Mouse (Mus musculus) stomach, postnatal 0 days (tissue): ENCODE measurements at regions not wholly inside any gene's neighbourhood (a gene's known extent, or its start where the extent isn't known, plus 50 kb on each side); places are given as distances from the start of the nearest gene placed in this dataset.

Experiments used
- ATAC-seq: fragments of 200-750 bp; cut with Nextera tagmentation; 2 replicates; pipeline ENCODE4 v1.8.0; 2017; ENCODE audit not compliant: low FRiP score, low TSS enrichment
- DNase-seq: peaks from one replicate; pipeline ENCODE4 v3.0.0-alpha.2; 2016; ENCODE audit warnings: low spot score
- H3K27ac ChIP-seq: fragments of 300-500 bp; sonication (generic); replicated peaks from 2 replicates; pipeline ENCODE4 v1.5.1; 2014; ENCODE audit warnings: mild to moderate bottlenecking, control low read depth
- H3K27me3 ChIP-seq: fragments of 300-500 bp; sonication (generic); 2 replicates; pipeline ENCODE4 v1.6.1; 2014; ENCODE audit warnings: low read length; ENCODE audit not compliant: control insufficient read depth, insufficient read depth
- H3K36me3 ChIP-seq: fragments of 300-500 bp; sonication (generic); 2 replicates; pipeline ENCODE4 v1.6.1; 2014; ENCODE audit warnings: low read length, mixed read lengths; ENCODE audit not compliant: control insufficient read depth, insufficient read depth
- H3K4me1 ChIP-seq: fragments of 300-500 bp; sonication (generic); replicated peaks from 2 replicates; pipeline ENCODE4 v1.6.1; 2014; ENCODE audit warnings: antibody characterized with exemption; ENCODE audit not compliant: control insufficient read depth, insufficient read depth
- H3K4me2 ChIP-seq: fragments of 300-500 bp; sonication (generic); replicated peaks from 2 replicates; pipeline ENCODE4 v1.6.1; 2014; ENCODE audit warnings: low read depth, mild to moderate bottlenecking, control low read depth, moderate library complexity
- H3K4me3 ChIP-seq: fragments of 300-500 bp; sonication (generic); 2 replicates; pipeline ENCODE4 v1.5.1; 2014; ENCODE audit warnings: low read depth, low read length, control low read depth
- H3K9ac ChIP-seq: fragments of 300-500 bp; sonication (generic); 2 replicates; pipeline ENCODE4 v1.6.1; 2014; ENCODE audit warnings: mild to moderate bottlenecking, low read length, control low read depth, mixed read lengths
- H3K9me3 ChIP-seq: fragments of 300-500 bp; sonication (generic); 2 replicates; pipeline ENCODE4 v1.6.1; 2016; ENCODE audit warnings: low read length; ENCODE audit not compliant: control insufficient read depth
- CTCF ChIP-seq: IDR thresholded peaks from 2 replicates; pipeline ENCODE4 v1.5.1; 2016; ENCODE audit warnings: antibody characterized with exemption, low read depth, mild to moderate bottlenecking, moderate library complexity
- EP300 ChIP-seq: optimal IDR thresholded peaks from 2 replicates; pipeline ENCODE3; 2016; ENCODE audit warnings: antibody characterized with exemption
- WGBS: fragments of 180-500 bp; shearing (Covaris S2); extraction: QIAGEN DNeasy Blood & Tissue Kit; methylation state at CpG from one replicate; pipeline ENCODE4 v1.1.7; 2014; 5-methylcytosine and 5-hydroxymethylcytosine counted together

DNA sequence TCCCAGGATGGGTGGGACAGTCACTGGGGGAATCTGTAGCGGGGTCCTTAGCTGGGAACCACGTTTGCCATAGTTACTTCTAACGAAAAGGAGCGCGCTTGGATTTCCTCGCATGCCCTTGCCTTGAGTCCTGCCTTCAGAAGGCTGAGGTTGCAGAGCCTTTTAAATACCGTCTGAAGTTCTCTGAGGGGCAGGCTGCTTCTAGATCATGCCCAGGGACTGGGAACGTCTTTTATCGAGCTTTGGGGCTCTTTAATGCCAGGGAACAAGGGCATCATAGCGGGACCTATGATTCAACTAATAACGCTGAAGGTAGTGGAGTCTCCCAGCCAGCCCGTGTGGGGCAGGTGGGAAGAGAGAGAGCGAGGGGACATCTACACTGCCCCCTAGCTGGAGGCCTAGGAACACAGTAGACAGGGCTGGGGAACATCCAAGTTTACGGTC, 369.1 kb downstream of the Vrk1 start:
- no peaks in the 10 kb centered on the region for H3K9me3 ChIP-seq
- TF ChIP-seq CTCF, result peak; percentile 67
- TF ChIP-seq EP300, result no peak
- 0 out of 2 replicates have a peak overlapping the region, but pooled peaks have one; percentile 23 for H3K4me2 ChIP-seq
- ATAC-seq, result no peak
- H3K9ac ChIP-seq, result no peak overlapping the region
- no peaks in the 10 kb centered on the region for H3K4me1 ChIP-seq
- H3K27ac ChIP-seq, result no peak overlapping the region
- 3% methylated on average over 14 of the region's 14 CpGs for WGBS
- H3K27me3 ChIP-seq, result no peaks in the 10 kb centered on the region
- peak; percentile 18 for DNase-seq
- H3K4me3 ChIP-seq, result no peak overlapping the region
- no peaks in the 10 kb centered on the region for H3K36me3 ChIP-seq

DNA sequence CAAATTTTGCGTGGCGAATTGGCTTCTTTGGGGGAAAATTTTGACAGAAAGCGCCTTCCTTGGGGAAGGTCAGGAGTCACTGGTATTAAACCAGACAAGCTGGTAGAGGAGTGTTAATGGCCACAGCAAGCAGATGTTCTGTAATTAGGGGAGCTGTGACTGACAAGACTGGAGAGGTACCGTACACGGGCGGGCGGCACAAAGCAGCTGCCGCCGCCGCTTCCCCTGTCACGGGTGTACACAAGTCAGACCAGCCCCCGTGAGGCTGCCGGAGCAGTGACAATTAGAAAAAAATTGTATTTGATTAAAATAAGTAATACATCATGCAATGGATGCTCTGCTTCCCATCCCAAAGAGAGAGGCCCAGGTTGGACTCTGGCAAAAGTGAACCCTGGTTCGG, 369.8 kb downstream of the Vrk1 start:
- Histone ChIP-seq H3K4me2 (no peak overlapping the region), H3K4me3 (no peak overlapping the region), H3K27me3 (no peaks in the 10 kb centered on the region), H3K27ac (no peak overlapping the region), H3K9me3 (no peaks in the 10 kb centered on the region), H3K36me3 (no peaks in the 10 kb centered on the region), H3K9ac (no peak overlapping the region), H3K4me1 (no peaks in the 10 kb centered on the region)
- DNase-seq, result no peak
- no peak for ATAC-seq
- WGBS, result 65% methylated on average over 14 of the region's 14 CpGs
- TF ChIP-seq EP300 (no peak), CTCF (no peak)

DNA sequence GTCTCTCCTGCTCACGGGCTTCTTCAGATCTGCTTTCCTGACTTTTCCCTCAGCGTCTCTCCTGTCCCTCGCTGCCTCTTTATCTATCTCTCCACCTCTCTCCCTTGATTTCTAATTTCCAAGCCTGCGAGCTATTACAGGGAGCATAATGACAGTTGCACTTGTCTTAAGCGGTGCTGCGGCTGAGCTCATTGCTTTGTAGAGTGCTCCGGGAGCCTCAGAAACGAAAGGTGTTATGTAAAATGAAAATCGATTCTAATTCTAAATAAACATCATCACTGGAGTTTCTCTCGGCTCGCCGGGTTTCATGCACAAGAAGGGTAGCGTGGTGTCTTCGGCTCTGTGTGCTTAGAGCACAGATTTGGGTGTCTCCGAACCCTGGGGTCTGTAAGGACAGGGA, 371.8 kb downstream of the Vrk1 start:
- H3K27ac ChIP-seq, result no peak overlapping the region
- TF ChIP-seq CTCF (no peak), EP300 (no peak)
- H3K27me3 ChIP-seq, result no peaks in the 10 kb centered on the region

GRCm38 (mm10) chr12:106389214-106389613, 379.2 kb downstream of the Vrk1 start:
- H3K27me3 ChIP-seq, result no peaks in the 10 kb centered on the region
- ATAC-seq, result no peak
- TF ChIP-seq CTCF (no peak), EP300 (no peak)

More for the DNA sequence above, 371.8 kb downstream of the Vrk1 start:
- Histone ChIP-seq H3K4me1 (no peaks in the 10 kb centered on the region), H3K9me3 (no peaks in the 10 kb centered on the region), H3K4me2 (no peak overlapping the region), H3K9ac (no peak overlapping the region), H3K36me3 (no peaks in the 10 kb centered on the region), H3K4me3 (no peak overlapping the region)
- ATAC-seq (no peak), DNase-seq (no peak)
- 77% methylated on average over 15 of the region's 15 CpGs for WGBS

DNA sequence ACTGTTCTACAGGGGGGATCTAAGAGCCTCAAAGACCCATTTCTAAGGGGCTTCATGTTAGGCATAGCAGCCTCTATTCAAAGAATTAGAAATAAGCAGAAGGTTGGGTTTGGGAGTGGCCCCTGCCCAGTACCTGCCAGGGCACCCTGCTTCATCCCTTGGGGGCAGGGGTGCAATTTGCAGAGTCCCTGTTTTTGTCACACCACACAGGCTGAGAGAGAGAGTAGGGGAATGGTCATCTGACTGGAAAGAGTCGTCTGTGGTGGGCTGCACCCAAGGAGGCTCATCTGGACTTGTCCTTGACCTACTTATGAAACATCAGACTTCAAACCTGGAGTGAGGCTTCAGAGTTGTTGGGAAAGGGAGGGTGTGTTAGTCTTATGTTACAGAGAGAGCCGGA, 382.3 kb downstream of the Vrk1 start:
- Histone ChIP-seq H3K9ac (no peak overlapping the region), H3K27ac (no peak overlapping the region), H3K9me3 (no peaks in the 10 kb centered on the region), H3K4me3 (no peak overlapping the region), H3K4me2 (no peak overlapping the region), H3K27me3 (no peaks in the 10 kb centered on the region), H3K36me3 (no peaks in the 10 kb centered on the region), H3K4me1 (no peaks in the 10 kb centered on the region)
- TF ChIP-seq EP300 (no peak), CTCF (no peak)
- DNase-seq, result no peak
- ATAC-seq, result no peak
- 45% methylated on average over 2 of the region's 2 CpGs for whole genome bisulfite sequencing

More at GRCm38 (mm10) chr12:106389214-106389613, 379.2 kb downstream of the Vrk1 start:
- no peak overlapping the region for H3K4me3 ChIP-seq
- no peak overlapping the region for H3K9ac ChIP-seq
- H3K27ac ChIP-seq, result no peak overlapping the region
- DNase-seq, result no peak
- no peaks in the 10 kb centered on the region for H3K4me1 ChIP-seq
- H3K9me3 ChIP-seq, result no peaks in the 10 kb centered on the region
- WGBS, result 89% methylated on average over 11 of the region's 11 CpGs
- no peak overlapping the region for H3K4me2 ChIP-seq
- H3K36me3 ChIP-seq, result no peaks in the 10 kb centered on the region

GRCm38 (mm10) chr12:106399085-106399484, 389.1 kb downstream of the Vrk1 start:
- DNase-seq, result no peak
- H3K9me3 ChIP-seq, result no peaks in the 10 kb centered on the region
- H3K27ac ChIP-seq, result no peak overlapping the region
- WGBS, result 80% methylated on average over 17 of the region's 17 CpGs
- TF ChIP-seq EP300 (no peak), CTCF (no peak)
- no peak overlapping the region for H3K4me3 ChIP-seq
- H3K4me2 ChIP-seq, result no peak overlapping the region
- H3K4me1 ChIP-seq, result no peaks in the 10 kb centered on the region
- no peak overlapping the region for H3K9ac ChIP-seq
- no peak for ATAC-seq
- no peaks in the 10 kb centered on the region for H3K36me3 ChIP-seq
- H3K27me3 ChIP-seq, result no peaks in the 10 kb centered on the region
